Mouse (Mus musculus): ENCODE data around the gene Hnrnpu. TPM values are rescaled to one million over a fixed set of nuclear protein-coding genes. Genes with fewer than 3 reads are reported as not detected.
A peak's percentile ranks its signal among the peaks of the same experiment; 100 is the strongest.

Hnrnpu gene
- polyA plus RNA-seq, 1 experiment from 2014 or later: 284 TPM

- Histone ChIP-seq H3K4me3 (ENCODE audit: low read depth, low read length) (peak overlapping the region; percentile 67), H3K36me3 (ENCODE audit: control insufficient read depth, insufficient read depth, low read length) (peaks cover 40% of the 10 kb centered on the region), H3K9me3 (replicated peaks; ENCODE audit: control insufficient read depth, low read length) (no peaks in the 10 kb centered on the region), H3K27ac (ENCODE audit: low read depth, low read length) (peak overlapping the region; percentile 99; the same call in 1 of the 2 replicates), H3K27me3 (replicated peaks; ENCODE audit: control insufficient read depth, insufficient read depth, low read length) (no peaks in the 10 kb centered on the region), H3K4me1 (ENCODE audit: control insufficient read depth, insufficient read depth, low read length) (peaks cover 15% of the 10 kb centered on the region), H3K4me2 (ENCODE audit: low read length) (peak overlapping the region; percentile 67), H3K9ac (ENCODE audit: low read length) (peak overlapping the region; percentile 78)
- WGBS: 18% methylated on average over 8 of the region's 8 CpGs
- ATAC-seq (no peak), DNase-seq (ENCODE audit: low spot score) (no peak)
These were observed 17.4 kb downstream of the Hnrnpu start for GRCm38 (mm10) chr1:178320038-178320722.

GRCm38 (mm10) chr1:178319295-178320037 lies 18.1 kb downstream of the Hnrnpu start:
- DNase-seq (ENCODE audit: low spot score) (peak; percentile 33), ATAC-seq (peak; percentile 22)
- Histone ChIP-seq H3K27ac (ENCODE audit: low read depth, low read length) (peak overlapping the region; percentile 99), H3K27me3 (replicated peaks; ENCODE audit: control insufficient read depth, insufficient read depth, low read length) (no peaks in the 10 kb centered on the region), H3K9me3 (replicated peaks; ENCODE audit: control insufficient read depth, low read length) (no peaks in the 10 kb centered on the region), H3K4me1 (ENCODE audit: control insufficient read depth, insufficient read depth, low read length) (peaks cover 15% of the 10 kb centered on the region), H3K4me3 (ENCODE audit: low read depth, low read length) (peak overlapping the region; percentile 67), H3K9ac (ENCODE audit: low read length) (peak overlapping the region; percentile 78), H3K36me3 (ENCODE audit: control insufficient read depth, insufficient read depth, low read length) (peaks cover 33% of the 10 kb centered on the region), H3K4me2 (ENCODE audit: low read length) (peak overlapping the region; percentile 67)
- WGBS: under 1% methylated on average over 12 of the region's 12 CpGs

- ATAC-seq: peak; percentile 95
- WGBS: under 1% methylated on average over 79 of the region's 83 CpGs
These were observed 19.0 kb downstream of the Hnrnpu start, which contains the start of gene Cox20 for GRCm38 (mm10) chr1:178318389-178319184. Cox20 (plus strand) TSS chr1:178319130.

GRCm38 (mm10) chr1:178318002-178318388 lies 19.6 kb downstream of the Hnrnpu start:
- DNase-seq (ENCODE audit: low spot score) (peak; percentile 95), ATAC-seq (peak; percentile 77)
- WGBS: under 1% methylated on average over 17 of the region's 17 CpGs
- Histone ChIP-seq H3K4me2 (ENCODE audit: low read length) (peak overlapping the region; percentile 67), H3K4me1 (ENCODE audit: control insufficient read depth, insufficient read depth, low read length) (peaks cover 15% of the 10 kb centered on the region), H3K27ac (ENCODE audit: low read depth, low read length) (peak overlapping the region; percentile 99), H3K9me3 (replicated peaks; ENCODE audit: control insufficient read depth, low read length) (no peaks in the 10 kb centered on the region), H3K9ac (ENCODE audit: low read length) (peak overlapping the region; percentile 78), H3K4me3 (ENCODE audit: low read depth, low read length) (peak overlapping the region; percentile 67), H3K27me3 (replicated peaks; ENCODE audit: control insufficient read depth, insufficient read depth, low read length) (no peaks in the 10 kb centered on the region), H3K36me3 (ENCODE audit: control insufficient read depth, insufficient read depth, low read length) (peaks cover 22% of the 10 kb centered on the region)

More at GRCm38 (mm10) chr1:178318389-178319184, 19.0 kb downstream of the Hnrnpu start, which contains the start of gene Cox20:
- DNase-seq (ENCODE audit: low spot score): peak; percentile 97
- Histone ChIP-seq H3K36me3 (ENCODE audit: control insufficient read depth, insufficient read depth, low read length) (peaks cover 28% of the 10 kb centered on the region), H3K4me3 (ENCODE audit: low read depth, low read length) (peak within 1 kb of the TSS; percentile 67), H3K9ac (ENCODE audit: low read length) (peak within 1 kb of the TSS; percentile 78), H3K4me2 (ENCODE audit: low read length) (peak within 1 kb of the TSS; percentile 67), H3K27ac (ENCODE audit: low read depth, low read length) (peak within 1 kb of the TSS; percentile 99), H3K27me3 (replicated peaks; ENCODE audit: control insufficient read depth, insufficient read depth, low read length) (no peaks in the 10 kb centered on the region), H3K4me1 (ENCODE audit: control insufficient read depth, insufficient read depth, low read length) (peaks cover 15% of the 10 kb centered on the region), H3K9me3 (replicated peaks; ENCODE audit: control insufficient read depth, low read length) (no peaks in the 10 kb centered on the region)

- peak overlapping the region; percentile 67 for H3K4me2 ChIP-seq (ENCODE audit: low read length)
- H3K4me3 ChIP-seq (ENCODE audit: low read depth, low read length): peak overlapping the region; percentile 67
- peak overlapping the region; percentile 78 for H3K9ac ChIP-seq (ENCODE audit: low read length)
- peak overlapping the region; percentile 99 for H3K27ac ChIP-seq (ENCODE audit: low read depth, low read length)
- no peaks in the 10 kb centered on the region for H3K9me3 ChIP-seq (replicated peaks; ENCODE audit: control insufficient read depth, low read length)
- 42% methylated on average over 10 of the region's 10 CpGs for WGBS
- ATAC-seq: no peak
- peaks cover 15% of the 10 kb centered on the region for H3K4me1 ChIP-seq (ENCODE audit: control insufficient read depth, insufficient read depth, low read length)
- H3K27me3 ChIP-seq (replicated peaks; ENCODE audit: control insufficient read depth, insufficient read depth, low read length): no peaks in the 10 kb centered on the region
- DNase-seq (ENCODE audit: low spot score): peak; percentile 47
- peaks cover 17% of the 10 kb centered on the region for H3K36me3 ChIP-seq (ENCODE audit: control insufficient read depth, insufficient read depth, low read length)
These were observed 20.2 kb downstream of the Hnrnpu start for GRCm38 (mm10) chr1:178317275-178318001.

GRCm38 (mm10) chr1:178314236-178314635 lies 23.4 kb downstream of the Hnrnpu start:
- Histone ChIP-seq H3K4me2 (ENCODE audit: low read length) (no peak overlapping the region), H3K4me1 (ENCODE audit: control insufficient read depth, insufficient read depth, low read length) (peaks cover 5% of the 10 kb centered on the region), H3K27ac (ENCODE audit: low read depth, low read length) (no peak overlapping the region), H3K36me3 (ENCODE audit: control insufficient read depth, insufficient read depth, low read length) (no peaks in the 10 kb centered on the region), H3K27me3 (replicated peaks; ENCODE audit: control insufficient read depth, insufficient read depth, low read length) (no peaks in the 10 kb centered on the region), H3K4me3 (ENCODE audit: low read depth, low read length) (no peak overlapping the region), H3K9ac (ENCODE audit: low read length) (no peak overlapping the region), H3K9me3 (replicated peaks; ENCODE audit: control insufficient read depth, low read length) (no peaks in the 10 kb centered on the region)
- WGBS: 87% methylated on average over 2 of the region's 2 CpGs
- no peak for ATAC-seq
- no peak for DNase-seq (ENCODE audit: low spot score)

GRCm38 (mm10) chr1:178313039-178313597 lies 24.5 kb downstream of the Hnrnpu start:
- Histone ChIP-seq H3K27ac (ENCODE audit: low read depth, low read length) (no peak overlapping the region), H3K9ac (ENCODE audit: low read length) (no peak overlapping the region), H3K9me3 (replicated peaks; ENCODE audit: control insufficient read depth, low read length) (no peaks in the 10 kb centered on the region), H3K4me2 (ENCODE audit: low read length) (no peak overlapping the region), H3K4me3 (ENCODE audit: low read depth, low read length) (no peak overlapping the region), H3K36me3 (ENCODE audit: control insufficient read depth, insufficient read depth, low read length) (no peaks in the 10 kb centered on the region), H3K27me3 (replicated peaks; ENCODE audit: control insufficient read depth, insufficient read depth, low read length) (no peaks in the 10 kb centered on the region), H3K4me1 (ENCODE audit: control insufficient read depth, insufficient read depth, low read length) (peaks cover 5% of the 10 kb centered on the region)
- DNase-seq (ENCODE audit: low spot score) (no peak), ATAC-seq (no peak)
- 97% methylated on average over 1 of the region's 1 CpGs for WGBS

- no peaks in the 10 kb centered on the region for H3K36me3 ChIP-seq (ENCODE audit: control insufficient read depth, insufficient read depth, low read length)
- no peaks in the 10 kb centered on the region for H3K4me1 ChIP-seq (ENCODE audit: control insufficient read depth, insufficient read depth, low read length)
- no peak overlapping the region for H3K27ac ChIP-seq (ENCODE audit: low read depth, low read length)
- H3K27me3 ChIP-seq (replicated peaks; ENCODE audit: control insufficient read depth, insufficient read depth, low read length): no peaks in the 10 kb centered on the region
- H3K4me3 ChIP-seq (ENCODE audit: low read depth, low read length): no peak overlapping the region
- no peak for ATAC-seq
- no peak overlapping the region for H3K9ac ChIP-seq (ENCODE audit: low read length)
- DNase-seq (ENCODE audit: low spot score): no peak
- H3K4me2 ChIP-seq (ENCODE audit: low read length): no peak overlapping the region
- WGBS: 64% methylated on average over 1 of the region's 1 CpGs
- no peaks in the 10 kb centered on the region for H3K9me3 ChIP-seq (replicated peaks; ENCODE audit: control insufficient read depth, low read length)
These were observed 27.5 kb downstream of the Hnrnpu start for GRCm38 (mm10) chr1:178310128-178310527.
